Mouse (Mus musculus) stomach, postnatal 0 days (tissue): ENCODE measurements around the gene Myct1.

Source experiments
- CTCF ChIP-seq: IDR thresholded peaks from 2 replicates; pipeline ENCODE4 v1.5.1; 2016; ENCODE audit warnings: antibody characterized with exemption, low read depth, mild to moderate bottlenecking, moderate library complexity
- EP300 ChIP-seq: optimal IDR thresholded peaks from 2 replicates; pipeline ENCODE3; 2016; ENCODE audit warnings: antibody characterized with exemption

DNA sequence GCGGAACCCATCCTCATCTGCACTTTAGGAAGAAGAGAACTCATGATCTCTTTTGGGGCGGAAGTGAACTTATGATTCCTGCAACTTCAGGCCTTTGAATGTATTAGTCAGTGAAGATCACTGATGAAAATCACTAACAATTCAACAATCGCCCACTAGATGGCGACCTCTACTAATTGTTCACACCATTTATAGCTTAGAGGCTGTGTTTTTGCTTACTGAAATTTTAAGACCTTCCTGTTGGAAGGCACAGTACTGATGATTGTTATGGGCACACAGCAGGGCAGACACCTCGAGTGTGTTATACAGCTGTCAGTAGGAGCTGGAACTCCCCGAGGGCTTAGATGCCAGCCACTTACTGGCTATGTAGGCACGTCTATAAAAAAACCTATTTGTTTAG lies 6.5 kb downstream of the Myct1 start:
- TF ChIP-seq CTCF (peak; percentile 86), EP300 (no peak)
